Mouse (Mus musculus): ENCODE results near the gene Wfdc17.

Wfdc17 gene

GRCm38 (mm10) chr11:83703705-83704104 lies at the start of gene Wfdc17:
Wfdc17 (plus strand) TSS chr11:83703991.
- DNase-seq = no peak

- no peak for DNase-seq
These were observed 49.2 kb upstream of the Wfdc17 start for GRCm38 (mm10) chr11:83654606-83655005.

GRCm38 (mm10) chr11:83657508-83657907 lies 46.3 kb upstream of the Wfdc17 start:
- DNase-seq = no peak

- no peak for DNase-seq
These were observed 45.0 kb upstream of the Wfdc17 start for GRCm38 (mm10) chr11:83658797-83659196.

- no peak for DNase-seq
These were observed 41.6 kb upstream of the Wfdc17 start, which contains the start of gene Ccl4 for GRCm38 (mm10) chr11:83662204-83662603. Ccl4 (plus strand) TSS chr11:83662584.

- no peak for DNase-seq
These were observed 40.3 kb upstream of the Wfdc17 start for GRCm38 (mm10) chr11:83663532-83663931.

GRCm38 (mm10) chr11:83671743-83672142 lies 32.0 kb upstream of the Wfdc17 start:
- DNase-seq = no peak

GRCm38 (mm10) chr11:83675665-83676064 lies 28.1 kb upstream of the Wfdc17 start:
- no peak for DNase-seq

- DNase-seq = no peak
These were observed 13.9 kb upstream of the Wfdc17 start for GRCm38 (mm10) chr11:83689918-83690317.

- DNase-seq = no peak
These were observed 11.8 kb upstream of the Wfdc17 start for GRCm38 (mm10) chr11:83692008-83692407.

- no peak for DNase-seq
These were observed 4.9 kb downstream of the Wfdc17 start, which contains the start of gene Wfdc18 for GRCm38 (mm10) chr11:83708715-83709114. Wfdc18 (plus strand) TSS chr11:83709015.

GRCm38 (mm10) chr11:83709683-83710082 lies 5.9 kb downstream of the Wfdc17 start:
- no peak for DNase-seq

- no peak for DNase-seq
These were observed 8.9 kb downstream of the Wfdc17 start for GRCm38 (mm10) chr11:83712671-83713070.

GRCm38 (mm10) chr11:83713925-83714324 lies 10.1 kb downstream of the Wfdc17 start:
- no peak for DNase-seq

- no peak for DNase-seq
These were observed 13.4 kb downstream of the Wfdc17 start for GRCm38 (mm10) chr11:83717042-83717665.

GRCm38 (mm10) chr11:83720766-83721165 lies 17.0 kb downstream of the Wfdc17 start:
- no peak for DNase-seq

- DNase-seq = no peak
These were observed 25.1 kb downstream of the Wfdc17 start for GRCm38 (mm10) chr11:83728757-83729432.

GRCm38 (mm10) chr11:83731116-83731515 lies 27.3 kb downstream of the Wfdc17 start:
- DNase-seq = no peak

GRCm38 (mm10) chr11:83733071-83733640 lies 29.4 kb downstream of the Wfdc17 start:
- no peak for DNase-seq

- no peak for DNase-seq
These were observed 30.4 kb downstream of the Wfdc17 start for GRCm38 (mm10) chr11:83734215-83734614.

GRCm38 (mm10) chr11:83735881-83736280 lies 32.1 kb downstream of the Wfdc17 start:
- DNase-seq = no peak

GRCm38 (mm10) chr11:83737109-83737558 lies 33.3 kb downstream of the Wfdc17 start:
- no peak for DNase-seq

- peak; percentile 61 for DNase-seq
These were observed 35.5 kb downstream of the Wfdc17 start for GRCm38 (mm10) chr11:83739241-83739640.

GRCm38 (mm10) chr11:83740443-83740991 lies 36.7 kb downstream of the Wfdc17 start:
- no peak for DNase-seq

Measured in right cerebral cortex, postnatal 25 days (tissue).